Mouse (Mus musculus) gastrocnemius, postnatal 36 days (tissue): ENCODE data around the gene Cntrob. TPM values are rescaled to one million over a fixed set of nuclear protein-coding genes. Genes with fewer than 3 reads are reported as not detected.

Experiments
- DNase-seq, 2 experiments: peaks; one replicate each; pipeline ENCODE4 v3.0.0; 2022
- intact Hi-C: fragments of 180-260 bp; cut with DNase I; formaldehyde crosslinking; loops from one replicate; pipeline ENCODE4 v1.15.1; 2025
- total RNA-seq, 2 experiments: library from RNA; stranded (reverse); gene quantifications; 2 replicates each; pipeline ENCODE4 v1.2.3; 2021

Cntrob gene
- total RNA-seq, 2 experiments from 2014 or later = 1.4 TPM

DNA sequence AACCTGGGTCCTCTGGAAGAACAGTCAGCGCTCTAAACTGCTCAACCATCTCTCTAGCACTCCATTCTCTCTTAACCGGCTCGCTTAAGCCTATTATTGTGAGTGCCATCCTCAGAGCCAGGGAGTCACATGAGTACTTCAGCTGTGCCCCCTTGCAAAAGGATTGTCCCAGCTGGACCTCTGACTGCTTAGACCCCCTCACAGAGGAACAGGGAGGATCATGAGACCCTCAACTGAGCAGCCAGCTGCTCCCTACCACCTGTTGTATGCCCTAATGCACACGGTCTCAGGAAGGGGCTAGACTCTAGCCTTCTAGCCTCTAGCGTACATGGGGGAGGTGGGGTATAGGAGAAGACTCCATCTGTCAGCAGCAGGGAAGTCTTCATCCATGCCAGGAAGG lies 68.8 kb downstream of the Cntrob start:
- DNase-seq = no peak
- intact Hi-C loops = loop anchor here (5.0 kb wide), 1 partner anchor 182 kb away; no protein-coding TSS in a partner anchor

- intact Hi-C loops = no loop called here
- DNase-seq = no peak
Measured at GRCm38 (mm10) chr11:69253131-69253530, 70.4 kb downstream of the Cntrob start.

DNA sequence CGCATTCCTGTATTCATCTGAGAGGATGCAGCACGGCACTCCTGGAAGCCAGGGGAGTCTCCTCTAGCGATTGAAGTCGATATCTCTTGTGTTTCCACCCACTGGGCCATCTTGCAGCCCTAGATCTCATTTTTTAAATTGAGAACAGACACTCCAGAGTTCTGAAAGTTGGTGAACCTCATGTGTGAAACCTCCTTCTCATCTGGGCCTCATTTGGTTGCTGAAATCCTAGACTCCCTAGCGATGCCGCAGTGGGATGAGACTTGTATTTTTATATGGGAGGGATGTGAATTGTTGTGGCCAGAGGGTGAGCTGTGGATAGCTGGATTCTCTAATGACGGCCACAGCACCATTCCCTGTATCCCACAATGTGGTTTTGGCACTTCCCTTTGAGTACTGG lies 71.6 kb downstream of the Cntrob start:
- intact Hi-C loops = no loop called here
- DNase-seq = no peak

GRCm38 (mm10) chr11:69251135-69251842 lies 72.3 kb downstream of the Cntrob start:
- intact Hi-C loops = no loop called here
- no peak for DNase-seq

- intact Hi-C loops = no loop called here
- DNase-seq = no peak
Measured at GRCm38 (mm10) chr11:69250106-69250505, 73.5 kb downstream of the Cntrob start.

Other genes starting within 250 kb of the Cntrob start
- gene Vamp2, start 235.3 kb downstream of the Cntrob start, total RNA-seq = 10 to 100 TPM; 26.7 to 38.1 TPM
- 10 to 100 TPM; 60.9 to 89.0 TPM for gene Per1, start 228.6 kb downstream of the Cntrob start, total RNA-seq
- not detected for gene Hes7, start 203.4 kb downstream of the Cntrob start, total RNA-seq
- gene 9130213A22Rik, start 201.2 kb downstream of the Cntrob start, total RNA-seq = not detected
- not detected for gene Aloxe3, start 197.9 kb downstream of the Cntrob start, total RNA-seq
- not detected for gene Alox12b, start 166.8 kb downstream of the Cntrob start, total RNA-seq
- gene Alox8, start 125.9 kb downstream of the Cntrob start, total RNA-seq = not detected
- gene Gucy2e, start 86.7 kb downstream of the Cntrob start, total RNA-seq = not detected
- gene Trappc1, start 205 bp upstream of the Cntrob start, total RNA-seq = 10 to 100 TPM; 40.1 to 41.8 TPM
- under 1 TPM in 1 of 2 experiments, not detected in 1; 0.10 TPM for gene Kcnab3, start 2.5 kb upstream of the Cntrob start, total RNA-seq
- gene Rnf227, start 16.7 kb upstream of the Cntrob start, total RNA-seq = under 1 TPM; 0.12 to 0.26 TPM
- 10 to 100 TPM in 1 of 2 experiments, 1 to 10 TPM in 1; 7.6 to 11.2 TPM for gene Chd3, start 45.6 kb upstream of the Cntrob start, total RNA-seq
- 10 to 100 TPM; 58.8 to 67.0 TPM for gene Naa38, start 71.7 kb upstream of the Cntrob start, total RNA-seq
- 10 to 100 TPM; 24.6 to 26.2 TPM for gene Cyb5d1, start 71.9 kb upstream of the Cntrob start, total RNA-seq
- 1 to 10 TPM; 6.3 to 7.9 TPM for gene Tmem88, start 74.5 kb upstream of the Cntrob start, total RNA-seq
- 10 to 100 TPM; 23.0 to 27.2 TPM for gene Kdm6b, start 89.9 kb upstream of the Cntrob start, total RNA-seq
- gene Dnah2, start 225.3 kb upstream of the Cntrob start, total RNA-seq = under 1 TPM; 0.13 to 0.27 TPM
- gene Efnb3, start 236.4 kb upstream of the Cntrob start, total RNA-seq = under 1 TPM; 0.23 to 0.62 TPM